Mouse (Mus musculus) hindbrain, embryonic 14.5 days (tissue): ENCODE results near the gene Gfm2. TPM values are rescaled to one million over a fixed set of nuclear protein-coding genes. Genes with fewer than 3 reads are reported as not detected.
"Not testable (repeated sequence)": the region's sequence is repeated elsewhere in the genome, so short reads cannot be mapped to it uniquely, and the experiment has no call there.

Experiments
- ATAC-seq: fragments of 200-750 bp; cut with Nextera tagmentation; 2 replicates; pipeline ENCODE4 v1.8.0; 2017; ENCODE audit warnings: moderate number of reproducible peaks, mild to moderate bottlenecking, moderate TSS enrichment, moderate library complexity; ENCODE audit not compliant: low FRiP score
- DNase-seq: peaks from one replicate; pipeline ENCODE4 v3.0.0-alpha.2; 2015; ENCODE audit warnings: low spot score
- H3K27ac ChIP-seq: fragments of 300-500 bp; sonication (generic); 2 replicates; pipeline ENCODE4 v1.5.1; 2014; ENCODE audit warnings: mild to moderate bottlenecking, moderate library complexity
- H3K27me3 ChIP-seq: fragments of 300-500 bp; sonication (generic); 2 replicates; pipeline ENCODE4 v1.6.1; 2014; ENCODE audit warnings: mild to moderate bottlenecking, low read length, mixed read lengths; ENCODE audit not compliant: control insufficient read depth, insufficient read depth
- H3K36me3 ChIP-seq: fragments of 300-500 bp; sonication (generic); replicated peaks from 2 replicates; pipeline ENCODE4 v1.6.1; 2014; ENCODE audit not compliant: control insufficient read depth, insufficient read depth
- H3K4me1 ChIP-seq: fragments of 300-500 bp; sonication (generic); replicated peaks from 2 replicates; pipeline ENCODE4 v1.6.1; 2014; ENCODE audit warnings: antibody characterized with exemption, low read length, mixed read lengths; ENCODE audit not compliant: control insufficient read depth, insufficient read depth
- H3K4me2 ChIP-seq: fragments of 300-500 bp; sonication (generic); replicated peaks from 2 replicates; pipeline ENCODE4 v1.6.1; 2014; ENCODE audit warnings: mild to moderate bottlenecking, moderate library complexity
- H3K4me3 ChIP-seq: fragments of 300-500 bp; sonication (generic); replicated peaks from 2 replicates; pipeline ENCODE4 v1.5.1; 2014; ENCODE audit warnings: mild to moderate bottlenecking, low read length
- H3K9ac ChIP-seq: fragments of 300-500 bp; sonication (generic); 2 replicates; pipeline ENCODE4 v1.6.1; 2014
- H3K9me3 ChIP-seq: fragments of 300-500 bp; sonication (generic); 2 replicates; pipeline ENCODE4 v1.6.1; 2016; ENCODE audit warnings: low read length; ENCODE audit not compliant: control insufficient read depth
- WGBS: fragments of 180-500 bp; shearing (Covaris S2); extraction: QIAGEN DNeasy Blood & Tissue Kit; methylation state at CpG from one replicate; pipeline ENCODE4 v1.1.7; 2014; 5-methylcytosine and 5-hydroxymethylcytosine counted together
- polyA plus RNA-seq: library from polyadenylated mRNA; unstranded; fragments of >200 nt; fragmentation: Nextera tagmentation; extraction: Ambion mirVana; gene quantifications from 2 replicates; pipeline ENCODE4 v1.2.1, GENCODE M21; 2014

Gene Gfm2
- polyA plus RNA-seq: 30.3 and 33.5 TPM in 2 replicates

- H3K4me3 ChIP-seq: peak within 1 kb of the TSS; percentile 87
- peaks cover 39% of the 10 kb centered on the region for H3K36me3 ChIP-seq
- ATAC-seq: peak; percentile 98
- peak within 1 kb of the TSS; percentile 89 for H3K27ac ChIP-seq
- H3K9ac ChIP-seq: peak within 1 kb of the TSS; percentile 94
- H3K4me2 ChIP-seq: peak within 1 kb of the TSS; percentile 90
- H3K4me1 ChIP-seq: peaks cover 16% of the 10 kb centered on the region
- DNase-seq: peak; percentile 94
- under 1% methylated on average over 57 of the region's 57 CpGs for WGBS
- no peaks in the 10 kb centered on the region for H3K27me3 ChIP-seq
- no peaks in the 10 kb centered on the region for H3K9me3 ChIP-seq
These were observed at the start of gene Gfm2, which contains the start of gene Nsa2 for GRCm38 (mm10) chr13:97137466-97138400. Gene Gfm2 (plus strand): TSS chr13:97137937. Gene Nsa2 (minus strand): TSS chr13:97137937.

- Histone ChIP-seq H3K27ac (no peak overlapping the region), H3K4me2 (no peak overlapping the region), H3K36me3 (peaks cover 6% of the 10 kb centered on the region), H3K4me1 (no peaks in the 10 kb centered on the region), H3K27me3 (no peaks in the 10 kb centered on the region), H3K9me3 (no peaks in the 10 kb centered on the region), H3K4me3 (no peak overlapping the region), H3K9ac (no peak overlapping the region)
- DNase-seq (no peak), ATAC-seq (no peak)
- WGBS: 68% methylated on average over 3 of the region's 3 CpGs
These were observed 49.6 kb upstream of the Gfm2 start for GRCm38 (mm10) chr13:97088183-97088582.

- DNase-seq: no peak
- WGBS: 89% methylated on average over 4 of the region's 4 CpGs
These were observed 42.0 kb upstream of the Gfm2 start for GRCm38 (mm10) chr13:97095726-97096125.

GRCm38 (mm10) chr13:97099187-97099852 is 38.4 kb upstream of the Gfm2 start, which contains the start of gene Gm6169:
Gene Gm6169 (minus strand): TSS chr13:97099237.
- no peak within 1 kb of the TSS for H3K4me2 ChIP-seq

More at GRCm38 (mm10) chr13:97095726-97096125, 42.0 kb upstream of the Gfm2 start:
- no peak overlapping the region for H3K4me3 ChIP-seq
- H3K4me1 ChIP-seq: no peaks in the 10 kb centered on the region
- H3K4me2 ChIP-seq: no peak overlapping the region
- no peak overlapping the region for H3K27ac ChIP-seq
- H3K9me3 ChIP-seq: no peaks in the 10 kb centered on the region
- H3K9ac ChIP-seq: no peak overlapping the region
- H3K27me3 ChIP-seq: no peaks in the 10 kb centered on the region
- no peak for ATAC-seq
- H3K36me3 ChIP-seq: peaks cover 26% of the 10 kb centered on the region

GRCm38 (mm10) chr13:97104996-97105395 is 32.7 kb upstream of the Gfm2 start:
- peaks cover 14% of the 10 kb centered on the region for H3K36me3 ChIP-seq
- no peak overlapping the region for H3K4me2 ChIP-seq
- 66% methylated on average over 7 of the region's 7 CpGs for WGBS
- no peaks in the 10 kb centered on the region for H3K4me1 ChIP-seq
- no peaks in the 10 kb centered on the region for H3K27me3 ChIP-seq
- H3K4me3 ChIP-seq: no peak overlapping the region
- H3K27ac ChIP-seq: no peak overlapping the region
- H3K9ac ChIP-seq: no peak overlapping the region
- no peak for ATAC-seq
- no peaks in the 10 kb centered on the region for H3K9me3 ChIP-seq
- DNase-seq: no peak

More at GRCm38 (mm10) chr13:97099187-97099852, 38.4 kb upstream of the Gfm2 start, which contains the start of gene Gm6169:
- H3K9me3 ChIP-seq: no peaks in the 10 kb centered on the region
- no peak within 1 kb of the TSS for H3K4me3 ChIP-seq
- no peak within 1 kb of the TSS for H3K9ac ChIP-seq
- 80% methylated on average over 22 of the region's 22 CpGs for WGBS
- DNase-seq (peak; percentile 76), ATAC-seq (peak; percentile 53; the same call in 1 of the 2 replicates)
- H3K27me3 ChIP-seq: no peaks in the 10 kb centered on the region
- H3K27ac ChIP-seq: no peak within 1 kb of the TSS
- no peaks in the 10 kb centered on the region for H3K4me1 ChIP-seq
- peaks cover 20% of the 10 kb centered on the region for H3K36me3 ChIP-seq

GRCm38 (mm10) chr13:97107721-97108120 is 30.0 kb upstream of the Gfm2 start:
- H3K36me3 ChIP-seq: peaks cover 31% of the 10 kb centered on the region
- H3K4me1 ChIP-seq, H3K4me3 ChIP-seq, ATAC-seq, H3K27ac ChIP-seq, H3K27me3 ChIP-seq, H3K9me3 ChIP-seq, H3K4me2 ChIP-seq, DNase-seq, H3K9ac ChIP-seq: not testable (repeated sequence)
- WGBS: 97% methylated on average over 4 of the region's 4 CpGs

- Histone ChIP-seq H3K36me3 (peaks cover 37% of the 10 kb centered on the region), H3K27ac (no peak overlapping the region), H3K4me3 (no peak overlapping the region), H3K9me3 (no peaks in the 10 kb centered on the region), H3K9ac (no peak overlapping the region), H3K4me2 (no peak overlapping the region), H3K4me1 (no peaks in the 10 kb centered on the region), H3K27me3 (no peaks in the 10 kb centered on the region)
- WGBS: 85% methylated on average over 4 of the region's 4 CpGs
- DNase-seq (no peak), ATAC-seq (no peak)
These were observed 28.7 kb upstream of the Gfm2 start for GRCm38 (mm10) chr13:97109046-97109445.

GRCm38 (mm10) chr13:97121341-97121740 is 16.4 kb upstream of the Gfm2 start:
- no peak for DNase-seq
- Histone ChIP-seq H3K27me3 (no peaks in the 10 kb centered on the region), H3K27ac (no peak overlapping the region), H3K4me2 (no peak overlapping the region), H3K36me3 (peaks cover 79% of the 10 kb centered on the region), H3K4me1 (no peaks in the 10 kb centered on the region), H3K9ac (no peak overlapping the region), H3K9me3 (no peaks in the 10 kb centered on the region), H3K4me3 (no peak overlapping the region)
- ATAC-seq: no peak
- 84% methylated on average over 3 of the region's 3 CpGs for WGBS

- H3K9ac ChIP-seq, H3K27ac ChIP-seq, H3K4me3 ChIP-seq, H3K4me1 ChIP-seq, H3K4me2 ChIP-seq, H3K9me3 ChIP-seq, ATAC-seq, DNase-seq, H3K27me3 ChIP-seq: not testable (repeated sequence)
- H3K36me3 ChIP-seq: peaks cover 60% of the 10 kb centered on the region
- 89% methylated on average over 2 of the region's 4 CpGs for WGBS
These were observed 8.1 kb upstream of the Gfm2 start for GRCm38 (mm10) chr13:97129654-97130053.
